In the genomic region with DNA sequence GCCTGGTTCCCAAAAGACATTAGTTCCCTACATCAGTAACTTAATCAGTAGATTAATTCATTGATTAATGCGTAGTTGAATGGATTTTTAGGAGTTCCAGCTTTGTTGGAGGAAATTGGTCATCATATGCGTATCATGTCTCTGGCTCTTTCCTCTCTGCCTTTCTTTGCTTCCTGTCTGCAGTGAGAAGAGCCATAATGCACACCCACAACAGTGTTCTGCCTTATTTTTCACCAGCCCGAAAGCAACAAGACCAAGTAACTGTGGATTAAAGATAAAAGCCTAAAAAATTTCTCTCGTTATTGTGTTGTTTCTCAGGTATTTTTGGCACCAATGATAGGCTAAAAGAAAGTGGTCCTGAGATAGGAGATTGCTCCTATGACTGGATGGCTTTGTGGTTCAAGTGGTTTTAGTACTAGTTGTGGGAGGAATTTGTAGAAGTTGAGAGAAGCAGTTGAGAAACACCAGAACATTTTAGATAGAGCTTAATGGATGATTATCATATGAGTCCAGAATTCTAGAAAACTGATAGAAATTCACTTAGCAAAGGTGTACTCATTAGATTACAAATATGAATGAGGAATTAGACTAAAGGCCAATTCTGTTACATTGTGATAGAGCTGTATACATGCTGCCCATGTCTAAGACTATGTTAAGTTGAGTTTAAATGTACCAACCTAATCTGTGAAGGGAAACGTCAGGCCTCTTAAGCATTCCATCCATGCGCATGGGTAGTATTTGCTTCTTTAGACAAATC, we compare ENCODE assay signal across 21 mouse cellular contexts.
DNase-seq lines count a peak whose midpoint lies in the region; ATAC-seq and TF ChIP-seq lines count a peak whose summit lies in the region.
"Had no signal": no experiment of that assay in that cellular context is flagged by ENCODE, and none has a peak within 500 bp of the region (broad histone marks: within the 10 kb centered on the region; RNA-seq: fewer than 3 reads in every experiment).

No protein-coding gene starts in this region.

- H3K27ac ChIP-seq in MEL (ENCODE audit: control insufficient read depth, low read depth, low read length), result peak overlapping the region; percentile 92
- H3K27ac ChIP-seq in liver, embryonic 13.5 days, result peak overlapping the region; percentile 45; the same call in 1 of the 2 replicates
- no peak overlapping the region for H3K27ac ChIP-seq in liver, postnatal 0 days (ENCODE audit: low read depth)
- no peak overlapping the region for H3K27ac ChIP-seq in kidney, embryonic 14.5 days (ENCODE audit: low read depth, low read length)
- H3K27ac ChIP-seq: embryonic facial prominence, embryonic 10.5 days; forebrain, embryonic 10.5 days; hindbrain, embryonic 12.5 days had no signal

- no peak overlapping the region for H3K9ac ChIP-seq in MEL (ENCODE audit: control insufficient read depth, low read depth, low read length, poor library complexity, severe bottlenecking)
- H3K9ac ChIP-seq in liver, embryonic 13.5 days, result no peak overlapping the region
- H3K9ac ChIP-seq in liver, postnatal 0 days (replicated peaks), result no peak overlapping the region
- H3K9ac ChIP-seq in kidney, embryonic 14.5 days (ENCODE audit: low read depth, low read length), result no peak overlapping the region
- H3K9ac ChIP-seq: hindbrain, embryonic 12.5 days had no signal

- no peaks in the 10 kb centered on the region for H3K27me3 ChIP-seq in MEL (ENCODE audit: control insufficient read depth in 1 of 2, insufficient read depth in 2 of 2, low read length in 2 of 2)
- H3K27me3 ChIP-seq in liver, embryonic 13.5 days, result no peaks in the 10 kb centered on the region
- no peaks in the 10 kb centered on the region for H3K27me3 ChIP-seq in liver, postnatal 0 days (ENCODE audit: insufficient read depth, low read length)
- no peaks in the 10 kb centered on the region for H3K27me3 ChIP-seq in kidney, embryonic 14.5 days (ENCODE audit: control insufficient read depth, insufficient read depth, low read length)
- H3K27me3 ChIP-seq: hindbrain, embryonic 12.5 days had no signal

- H3K36me3 ChIP-seq in MEL (ENCODE audit: control insufficient read depth in 1 of 2, insufficient read depth in 2 of 2, low read length in 2 of 2), result peaks cover 4 to 29% of the 10 kb centered on the region in 2 experiments; a peak in 3 of 4 replicates
- no peaks in the 10 kb centered on the region for H3K36me3 ChIP-seq in liver, embryonic 13.5 days
- H3K36me3 ChIP-seq in liver, postnatal 0 days (replicated peaks; ENCODE audit: insufficient read depth, low read length), result no peaks in the 10 kb centered on the region; the same call in none of the 2 replicates
- H3K36me3 ChIP-seq in kidney, embryonic 14.5 days (ENCODE audit: control insufficient read depth, insufficient read depth, low read length), result no peaks in the 10 kb centered on the region
- H3K36me3 ChIP-seq: hindbrain, embryonic 12.5 days had no signal

- no peak overlapping the region for H3K4me3 ChIP-seq in MEL (ENCODE audit: control insufficient read depth in 1 of 2, insufficient read depth in 1 of 2, low read depth in 2 of 2, low read length in 2 of 2)
- H3K4me3 ChIP-seq in liver, embryonic 13.5 days (replicated peaks), result no peak overlapping the region
- H3K4me3 ChIP-seq in liver, postnatal 0 days (ENCODE audit: low read depth, low read length), result no peak overlapping the region
- no peak overlapping the region for H3K4me3 ChIP-seq in kidney, embryonic 14.5 days (ENCODE audit: low read length)
- H3K4me3 ChIP-seq: embryonic facial prominence, embryonic 10.5 days; forebrain, embryonic 10.5 days; hindbrain, embryonic 12.5 days had no signal

- no peaks in the 10 kb centered on the region for H3K9me3 ChIP-seq in MEL (replicated peaks; ENCODE audit: insufficient read depth, low read length)
- H3K9me3 ChIP-seq in liver, embryonic 13.5 days (replicated peaks), result no peaks in the 10 kb centered on the region
- no peaks in the 10 kb centered on the region for H3K9me3 ChIP-seq in liver, postnatal 0 days (ENCODE audit: low read length)
- H3K9me3 ChIP-seq in kidney, embryonic 14.5 days (ENCODE audit: control insufficient read depth, low read length), result no peaks in the 10 kb centered on the region
- H3K9me3 ChIP-seq: embryonic facial prominence, embryonic 10.5 days; forebrain, embryonic 10.5 days; hindbrain, embryonic 12.5 days had no signal

- peak; percentile 98 for TF ChIP-seq EP300 in MEL (IDR thresholded peaks at IDR 0.05; ENCODE audit: low read depth in 1 of 2, low read length in 2 of 2)
- TF ChIP-seq EP300 in liver, postnatal 0 days (IDR thresholded peaks at IDR 0.05; ENCODE audit: low read depth), result peak; percentile 88

- no peak overlapping the region for H3K4me2 ChIP-seq in liver, embryonic 13.5 days
- no peak overlapping the region for H3K4me2 ChIP-seq in liver, postnatal 0 days (ENCODE audit: low read depth, low read length)
- H3K4me2 ChIP-seq in kidney, embryonic 14.5 days (replicated peaks; ENCODE audit: low read depth, low read length), result no peak overlapping the region
- H3K4me2 ChIP-seq: hindbrain, embryonic 12.5 days had no signal

- no peak for TF ChIP-seq RAD21 in MEL (IDR thresholded peaks at IDR 0.05; ENCODE audit: low read depth, low read length)

- no peaks in the 10 kb centered on the region for H3K79me2 ChIP-seq in MEL (ENCODE audit: control insufficient read depth, insufficient read depth, low read length, poor library complexity)

- H3K4me1 ChIP-seq in MEL (ENCODE audit: control insufficient read depth in 1 of 2, insufficient read depth in 2 of 2, low read length in 2 of 2), result peaks cover 17 to 24% of the 10 kb centered on the region in 2 experiments
- peaks cover 16% of the 10 kb centered on the region for H3K4me1 ChIP-seq in liver, embryonic 13.5 days (replicated peaks)
- H3K4me1 ChIP-seq in liver, postnatal 0 days (ENCODE audit: insufficient read depth), result no peaks in the 10 kb centered on the region
- H3K4me1 ChIP-seq in kidney, embryonic 14.5 days (ENCODE audit: control insufficient read depth, insufficient read depth, low read length), result no peaks in the 10 kb centered on the region
- H3K4me1 ChIP-seq: embryonic facial prominence, embryonic 10.5 days; forebrain, embryonic 10.5 days; hindbrain, embryonic 12.5 days had no signal

- DNase-seq in MEL (ENCODE audit: low read depth, low spot score), result peak; percentile 91
- peak; percentile 34 for DNase-seq in c-Kit-positive CD71-positive TER-119-positive erythroid progenitor cells, embryonic 14.5 days (ENCODE audit: low spot score)
- DNase-seq in liver, embryonic 13.5 days, result no peak
- no peak for DNase-seq in liver, postnatal 0 days
- DNase-seq in ovary, postnatal 36 days (ENCODE audit: low spot score), result no peak
- DNase-seq in right cerebral cortex, postnatal 14 days, result no peak
- no peak for DNase-seq in thymus, postnatal 4 days
- DNase-seq: adrenal gland, postnatal 14 days; cerebellum, adult 2 months; cerebellum, postnatal 14 days; gastrocnemius, postnatal 36 days; heart, adult 11 months; heart, postnatal 10 days; heart, postnatal 4 days had no signal

- no peak for TF ChIP-seq CTCF in MEL (IDR thresholded peaks at IDR 0.05 in 2 of 3, conservative IDR thresholded peaks at IDR 0.05 in 1 of 3; ENCODE audit: control insufficient read depth in 1 of 3, insufficient read depth in 1 of 3, low read depth in 2 of 3, low read length in 3 of 3, poor library complexity in 1 of 3, severe bottlenecking in 1 of 3)
- TF ChIP-seq CTCF in liver, postnatal 0 days (IDR thresholded peaks at IDR 0.05; ENCODE audit: low read depth), result no peak

- ATAC-seq in liver, embryonic 13.5 days (ENCODE audit: low read depth), result peak; percentile 91
- ATAC-seq in liver, postnatal 0 days, result peak; percentile 74
- no peak for ATAC-seq in kidney, embryonic 14.5 days (ENCODE audit: low FRiP score, low TSS enrichment)
- ATAC-seq: forebrain, embryonic 14.5 days; hindbrain, embryonic 16.5 days; inflammation-experienced regulatory T-cells, adult 6 months had no signal

- TF ChIP-seq POLR2A in MEL (IDR thresholded peaks at IDR 0.05; ENCODE audit: control insufficient read depth in 1 of 2, insufficient read depth in 1 of 2, low read depth in 1 of 2, low read length in 2 of 2, poor library complexity in 1 of 2), result no peak

- 45% methylated on average over 6 of the region's 6 CpGs for WGBS in liver, embryonic 13.5 days (ENCODE audit: insufficient replicate concordance)
- 66% methylated on average over 6 of the region's 6 CpGs for WGBS in liver, postnatal 0 days (ENCODE audit: insufficient replicate concordance)
- WGBS in kidney, embryonic 14.5 days, result 96% methylated on average over 6 of the region's 6 CpGs

TF ChIP-seq in MEL, 35 proteins besides CTCF, POLR2A, EP300 and RAD21 (continues in another document):
- TF ChIP-seq GATA1 (IDR thresholded peaks at IDR 0.05; ENCODE audit: low read depth, low read length) (peak; percentile 98), USF2 (IDR thresholded peaks at IDR 0.05; ENCODE audit: borderline replicate concordance in 1 of 2, insufficient read depth in 1 of 2, low read depth in 1 of 2, low read length in 2 of 2) (no peak), SMC3 (IDR thresholded peaks at IDR 0.05; ENCODE audit: low read depth, low read length) (no peak), ELF1 (IDR thresholded peaks at IDR 0.05; ENCODE audit: low read depth, low read length) (peak; percentile 26; the same call in 1 of the 2 replicates), RCOR1 (IDR thresholded peaks at IDR 0.05; ENCODE audit: low read depth, low read length) (peak; percentile 71), MYC (IDR thresholded peaks at IDR 0.05; ENCODE audit: low read depth, low read length) (peak; percentile 47), CHD2 (IDR thresholded peaks at IDR 0.05; ENCODE audit: low read length) (no peak; the same call in 1 of the 2 replicates), USF1 (IDR thresholded peaks at IDR 0.05; ENCODE audit: low read depth, low read length) (no peak), KAT2A (conservative IDR thresholded peaks at IDR 0.05; ENCODE audit: low read depth, low read length) (no peak; the same call in 1 of the 2 replicates), MAZ (IDR thresholded peaks at IDR 0.05; ENCODE audit: low read depth, low read length) (peak; percentile 57; the same call in 1 of the 2 replicates), MAX (IDR thresholded peaks at IDR 0.05; ENCODE audit: low read length) (no peak; the same call in 1 of the 2 replicates), TCF12 (IDR thresholded peaks at IDR 0.05; ENCODE audit: low read depth, low read length) (peak; percentile 98), POLR2AphosphoS5 (IDR thresholded peaks at IDR 0.05; ENCODE audit: borderline replicate concordance, low read depth, low read length) (no peak), GABPA (IDR thresholded peaks at IDR 0.05; ENCODE audit: low read depth, low read length) (no peak), NELFE (IDR thresholded peaks at IDR 0.05; ENCODE audit: low read depth, low read length) (no peak), NRF1 (IDR thresholded peaks at IDR 0.05; ENCODE audit: insufficient read depth, low read depth, low read length, poor library complexity, severe bottlenecking) (peak; percentile 60; the same call in 1 of the 2 replicates), SIN3A (IDR thresholded peaks at IDR 0.05; ENCODE audit: low read length) (peak; percentile 78), BHLHE40 (IDR thresholded peaks at IDR 0.05; ENCODE audit: borderline replicate concordance, low read depth, low read length) (peak; percentile 55; the same call in 1 of the 2 replicates), CHD1 (IDR thresholded peaks at IDR 0.05; ENCODE audit: low read depth, low read length) (no peak)

Comparison
In these comparisons a context has a peak if more than half of its experiments do, and no peak if none do; other contexts are left out.
1. H3K27ac ChIP-seq: peak in MEL (single experiment) and liver, embryonic 13.5 days (single experiment); none in liver, postnatal 0 days (single experiment) and kidney, embryonic 14.5 days (single experiment).
2. DNase-seq: peak in MEL (single experiment) and c-Kit-positive CD71-positive TER-119-positive erythroid progenitor cells, embryonic 14.5 days (single experiment); none in liver, embryonic 13.5 days (single experiment), liver, postnatal 0 days (single experiment), ovary, postnatal 36 days (single experiment), right cerebral cortex, postnatal 14 days (single experiment) and thymus, postnatal 4 days (single experiment).